Mouse (Mus musculus): ENCODE data around the gene Clptm1. TPM values are rescaled to one million over a fixed set of nuclear protein-coding genes. Genes with fewer than 3 reads are reported as not detected.

Clptm1 gene
- polyA plus RNA-seq (2012; fragmentation: generic; extraction: Trizol), result 95.7 TPM
- long read RNA-seq, experiment 1, full-length matches to known transcripts, result 89 of 112 reads
- long read RNA-seq, experiment 1, partial matches to known transcripts, result 15 of 112 reads
- long read RNA-seq, experiment 1, other reads (novel, unspliced or antisense), result 8 of 112 reads
- long read RNA-seq, experiment 2, full-length matches to known transcripts, result 558 of 623 reads
- long read RNA-seq, experiment 2, partial matches to known transcripts, result 27 of 623 reads
- long read RNA-seq, experiment 2, other reads (novel, unspliced or antisense), result 38 of 623 reads

- Histone ChIP-seq H3K27me3 (ENCODE audit: control insufficient read depth, insufficient read depth, insufficient read length) (no peaks in the 10 kb centered on the region), H3ac (ENCODE audit: control insufficient read depth, insufficient read length, low read depth) (peak within 1 kb of the TSS; percentile 97), H3K4me3 (ENCODE audit: insufficient read depth, poor library complexity, severe bottlenecking) (peak within 1 kb of the TSS; percentile 79), H3K36me3 (ENCODE audit: control insufficient read depth, insufficient read depth) (no peaks in the 10 kb centered on the region), H3K79me2 (ENCODE audit: control insufficient read depth, insufficient read depth) (peaks cover 46% of the 10 kb centered on the region), H3K79me3 (ENCODE audit: low read depth) (peaks cover 39% of the 10 kb centered on the region)
- TF ChIP-seq CEBPB (IDR thresholded peaks at IDR 0.05; ENCODE audit: low read depth) (no peak), MYOD1 (IDR thresholded peaks at IDR 0.05; ENCODE audit: control insufficient read depth, insufficient read length, low read depth) (no peak)
These were observed at the start of gene Clptm1 for GRCm38 (mm10) chr7:19664955-19665841. Gene Clptm1 (minus strand): TSS chr7:19665033.

- no peaks in the 10 kb centered on the region for H3K27me3 ChIP-seq (ENCODE audit: control insufficient read depth, insufficient read depth, insufficient read length)
- peaks cover 40% of the 10 kb centered on the region for H3K36me3 ChIP-seq (ENCODE audit: control insufficient read depth, insufficient read depth)
- H3K79me3 ChIP-seq (ENCODE audit: low read depth), result peaks cover 26% of the 10 kb centered on the region
- H3ac ChIP-seq (ENCODE audit: control insufficient read depth, insufficient read length, low read depth), result no peak overlapping the region
- H3K79me2 ChIP-seq (ENCODE audit: control insufficient read depth, insufficient read depth), result peaks cover 46% of the 10 kb centered on the region
- no peak for TF ChIP-seq USF1 (IDR thresholded peaks at IDR 0.05; ENCODE audit: low read depth)
- TF ChIP-seq CTCF (IDR thresholded peaks at IDR 0.05; ENCODE audit: control insufficient read depth, insufficient read depth, insufficient read length), result no peak
- no peak for TF ChIP-seq MAX (IDR thresholded peaks at IDR 0.05)
- no peak for TF ChIP-seq FOSL1 (IDR thresholded peaks at IDR 0.05; ENCODE audit: insufficient read depth, low read length, poor library complexity, severe bottlenecking)
- no peak for TF ChIP-seq MYOD1 (IDR thresholded peaks at IDR 0.05; ENCODE audit: control insufficient read depth, insufficient read length, low read depth)
- TF ChIP-seq CEBPB (IDR thresholded peaks at IDR 0.05; ENCODE audit: low read depth), result no peak
- no peak for TF ChIP-seq MYOG (IDR thresholded peaks at IDR 0.05; ENCODE audit: control insufficient read depth, extremely low read depth, insufficient read length)
- H3K4me3 ChIP-seq (ENCODE audit: insufficient read depth, poor library complexity, severe bottlenecking), result no peak overlapping the region
These were observed 48.8 kb upstream of the Clptm1 start for GRCm38 (mm10) chr7:19713598-19713997.

GRCm38 (mm10) chr7:19713196-19713595 is 48.4 kb upstream of the Clptm1 start:
- Histone ChIP-seq H3K79me2 (ENCODE audit: control insufficient read depth, insufficient read depth) (peaks cover 46% of the 10 kb centered on the region), H3K4me3 (ENCODE audit: insufficient read depth, poor library complexity, severe bottlenecking) (no peak overlapping the region), H3K27me3 (ENCODE audit: control insufficient read depth, insufficient read depth, insufficient read length) (no peaks in the 10 kb centered on the region), H3K79me3 (ENCODE audit: low read depth) (peaks cover 26% of the 10 kb centered on the region), H3ac (ENCODE audit: control insufficient read depth, insufficient read length, low read depth) (no peak overlapping the region), H3K36me3 (ENCODE audit: control insufficient read depth, insufficient read depth) (peaks cover 42% of the 10 kb centered on the region)
- TF ChIP-seq CTCF (IDR thresholded peaks at IDR 0.05; ENCODE audit: control insufficient read depth, insufficient read depth, insufficient read length), result peak; percentile 1
- TF ChIP-seq MYOG (IDR thresholded peaks at IDR 0.05; ENCODE audit: control insufficient read depth, extremely low read depth, insufficient read length), result no peak

DNA sequence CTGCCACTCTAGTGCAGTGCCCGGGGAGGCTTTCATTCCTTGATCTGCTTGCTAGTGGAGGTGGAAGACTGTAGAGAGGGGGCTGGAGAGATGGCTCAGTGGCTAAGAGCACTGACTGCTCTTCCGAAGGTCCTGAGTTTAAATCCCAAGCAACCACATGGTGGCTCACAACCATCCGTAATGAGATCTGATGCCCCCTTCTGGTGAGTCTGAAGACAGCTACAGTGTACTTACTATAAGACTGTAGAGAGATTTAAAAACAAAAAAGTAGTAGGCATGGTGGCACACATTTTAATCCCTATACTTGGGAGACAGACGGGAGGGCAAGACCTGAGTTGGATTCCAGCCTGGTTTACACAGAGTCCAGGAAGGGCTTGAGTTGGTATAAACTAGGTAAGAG is 47.6 kb upstream of the Clptm1 start:
- Histone ChIP-seq H3ac (ENCODE audit: control insufficient read depth, insufficient read length, low read depth) (no peak overlapping the region), H3K27me3 (ENCODE audit: control insufficient read depth, insufficient read depth, insufficient read length) (no peaks in the 10 kb centered on the region), H3K4me3 (ENCODE audit: insufficient read depth, poor library complexity, severe bottlenecking) (no peak overlapping the region), H3K79me3 (ENCODE audit: low read depth) (peaks cover 26% of the 10 kb centered on the region), H3K36me3 (ENCODE audit: control insufficient read depth, insufficient read depth) (peaks cover 44% of the 10 kb centered on the region), H3K79me2 (ENCODE audit: control insufficient read depth, insufficient read depth) (peaks cover 46% of the 10 kb centered on the region)
- TF ChIP-seq MYOG (IDR thresholded peaks at IDR 0.05; ENCODE audit: control insufficient read depth, extremely low read depth, insufficient read length), result no peak
- TF ChIP-seq FOSL1 (IDR thresholded peaks at IDR 0.05; ENCODE audit: insufficient read depth, low read length, poor library complexity, severe bottlenecking), result no peak
- TF ChIP-seq MYOD1 (IDR thresholded peaks at IDR 0.05; ENCODE audit: control insufficient read depth, insufficient read length, low read depth), result no peak
- no peak for TF ChIP-seq CTCF (IDR thresholded peaks at IDR 0.05; ENCODE audit: control insufficient read depth, insufficient read depth, insufficient read length)
- no peak for TF ChIP-seq USF1 (IDR thresholded peaks at IDR 0.05; ENCODE audit: low read depth)
- TF ChIP-seq CEBPB (IDR thresholded peaks at IDR 0.05; ENCODE audit: low read depth), result no peak
- no peak for TF ChIP-seq MAX (IDR thresholded peaks at IDR 0.05)

DNA sequence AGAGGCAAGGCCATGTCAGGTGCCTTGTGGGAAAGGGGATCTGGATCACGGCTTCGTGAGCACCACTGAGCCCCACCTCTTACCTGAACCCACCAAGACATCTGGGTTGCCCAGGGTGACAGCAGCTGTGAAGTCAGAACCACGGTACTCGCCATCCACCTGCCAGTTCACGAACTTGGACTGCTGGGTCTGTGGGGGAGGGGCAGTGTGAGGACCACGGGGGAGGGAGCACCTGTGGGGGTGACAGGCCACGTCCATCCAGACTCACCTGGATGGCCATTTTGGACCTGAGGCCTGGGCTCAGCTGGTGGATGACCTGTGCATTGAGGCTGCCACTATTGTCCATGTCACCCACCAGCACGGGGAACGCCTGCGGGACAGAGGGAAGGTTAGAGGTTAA is 45.8 kb upstream of the Clptm1 start:
- H3K79me3 ChIP-seq (ENCODE audit: low read depth), result peaks cover 26% of the 10 kb centered on the region
- TF ChIP-seq CTCF (IDR thresholded peaks at IDR 0.05; ENCODE audit: control insufficient read depth, insufficient read depth, insufficient read length), result no peak
- TF ChIP-seq MYOG (IDR thresholded peaks at IDR 0.05; ENCODE audit: control insufficient read depth, extremely low read depth, insufficient read length), result no peak
- no peak for TF ChIP-seq MYOD1 (IDR thresholded peaks at IDR 0.05; ENCODE audit: control insufficient read depth, insufficient read length, low read depth)
- TF ChIP-seq USF1 (IDR thresholded peaks at IDR 0.05; ENCODE audit: low read depth), result no peak
- TF ChIP-seq CEBPB (IDR thresholded peaks at IDR 0.05; ENCODE audit: low read depth), result no peak
- no peak for TF ChIP-seq FOSL1 (IDR thresholded peaks at IDR 0.05; ENCODE audit: insufficient read depth, low read length, poor library complexity, severe bottlenecking)
- no peak for TF ChIP-seq MAX (IDR thresholded peaks at IDR 0.05)
- no peak overlapping the region for H3ac ChIP-seq (ENCODE audit: control insufficient read depth, insufficient read length, low read depth)
- no peaks in the 10 kb centered on the region for H3K27me3 ChIP-seq (ENCODE audit: control insufficient read depth, insufficient read depth, insufficient read length)
- H3K79me2 ChIP-seq (ENCODE audit: control insufficient read depth, insufficient read depth), result peaks cover 46% of the 10 kb centered on the region
- H3K36me3 ChIP-seq (ENCODE audit: control insufficient read depth, insufficient read depth), result peaks cover 50% of the 10 kb centered on the region
- no peak overlapping the region for H3K4me3 ChIP-seq (ENCODE audit: insufficient read depth, poor library complexity, severe bottlenecking)

Data from C2C12 (cell line).